Mouse (Mus musculus): ENCODE data around the gene Nfia.
A peak's percentile ranks its signal among the peaks of the same experiment; 100 is the strongest.

Gene Nfia

DNA sequence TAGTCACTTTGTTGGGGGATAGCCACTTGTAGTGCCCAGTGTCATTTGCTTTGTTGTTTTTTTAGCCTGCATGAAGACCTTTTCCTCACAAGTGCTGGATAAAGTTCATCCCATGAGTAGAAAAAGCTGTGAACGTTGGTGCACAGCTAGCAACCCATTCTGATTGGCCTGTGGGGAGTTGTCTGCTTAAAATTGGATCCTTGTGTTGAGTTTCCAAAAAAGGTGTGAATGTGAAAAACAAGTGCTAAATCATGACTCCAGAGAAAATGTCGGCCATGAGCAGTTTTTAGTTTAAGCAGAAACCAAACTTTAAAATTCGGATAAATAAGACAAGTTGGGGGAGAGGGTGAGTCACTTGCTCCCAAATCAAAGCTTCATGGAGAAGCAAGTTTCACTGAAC is 259.3 kb downstream of the Nfia start:
- no peak for DNase-seq

DNA sequence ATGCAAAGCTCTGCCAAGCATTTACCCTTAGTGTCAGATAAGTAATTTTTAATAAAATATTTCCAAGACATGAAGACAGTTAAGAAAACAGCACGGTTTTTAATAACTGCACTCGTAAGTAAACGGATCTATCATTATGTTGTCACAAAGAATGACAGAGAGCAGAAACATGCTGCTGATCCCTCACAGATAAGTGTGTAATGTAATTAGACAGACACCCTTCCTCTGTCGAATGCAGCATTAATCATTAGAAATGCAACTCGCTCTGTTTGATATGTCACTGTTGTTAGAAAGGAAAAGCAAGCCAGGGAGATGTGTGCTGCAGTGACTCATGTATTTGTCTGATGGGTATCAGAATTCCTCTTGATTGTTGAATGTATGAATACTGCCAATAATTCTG is 259.8 kb downstream of the Nfia start:
- no peak for DNase-seq

- no peak for DNase-seq
Measured at GRCm38 (mm10) chr4:98039095-98039494, 266.6 kb downstream of the Nfia start.

- no peak for DNase-seq
Measured at GRCm38 (mm10) chr4:98040179-98040578, 267.6 kb downstream of the Nfia start.

GRCm38 (mm10) chr4:98044611-98045010 is 272.1 kb downstream of the Nfia start:
- no peak for DNase-seq

DNA sequence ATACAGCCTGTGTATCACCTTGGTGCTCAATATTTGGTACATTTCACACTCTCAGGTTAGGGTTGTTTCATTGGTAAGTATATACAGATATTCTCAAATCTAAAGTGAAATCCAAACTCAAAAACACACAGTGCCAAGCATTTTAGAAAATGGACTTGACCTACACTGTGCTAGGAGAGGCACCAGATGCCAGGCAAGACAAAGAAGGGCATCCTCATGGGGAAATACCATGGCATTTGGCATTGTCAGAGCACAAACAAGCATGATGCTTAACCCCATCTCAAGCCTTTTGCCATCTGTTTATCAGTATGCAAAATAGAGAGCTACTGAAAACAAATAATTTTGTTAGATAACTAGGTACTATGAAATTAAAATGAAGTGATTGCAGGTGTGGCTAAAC is 274.8 kb downstream of the Nfia start:
- no peak for DNase-seq

- DNase-seq: peak; percentile 11
Measured at GRCm38 (mm10) chr4:98049584-98049983, 277.1 kb downstream of the Nfia start.

- no peak for DNase-seq
Measured at GRCm38 (mm10) chr4:98050003-98050620, 277.6 kb downstream of the Nfia start.

DNA sequence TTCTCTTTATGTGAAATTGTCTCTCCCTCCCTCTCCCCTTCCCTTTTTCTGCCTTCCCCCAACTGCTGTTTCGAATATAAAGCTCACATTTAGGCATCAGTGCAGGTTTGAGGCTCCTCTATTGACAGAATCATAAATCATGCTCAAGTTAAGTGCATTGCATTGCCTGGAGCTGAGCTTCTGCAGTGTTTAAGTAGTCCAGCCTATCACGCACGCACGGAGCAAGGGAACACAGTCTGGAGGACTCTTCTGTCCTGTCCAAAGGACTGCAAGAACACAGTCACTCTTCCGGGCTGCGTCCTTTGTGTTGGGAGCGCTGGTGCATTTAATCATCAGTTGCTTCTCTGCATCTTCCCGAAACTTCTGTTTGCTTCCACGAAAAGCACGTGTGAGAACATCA is 278.2 kb downstream of the Nfia start:
- DNase-seq: no peak

DNA sequence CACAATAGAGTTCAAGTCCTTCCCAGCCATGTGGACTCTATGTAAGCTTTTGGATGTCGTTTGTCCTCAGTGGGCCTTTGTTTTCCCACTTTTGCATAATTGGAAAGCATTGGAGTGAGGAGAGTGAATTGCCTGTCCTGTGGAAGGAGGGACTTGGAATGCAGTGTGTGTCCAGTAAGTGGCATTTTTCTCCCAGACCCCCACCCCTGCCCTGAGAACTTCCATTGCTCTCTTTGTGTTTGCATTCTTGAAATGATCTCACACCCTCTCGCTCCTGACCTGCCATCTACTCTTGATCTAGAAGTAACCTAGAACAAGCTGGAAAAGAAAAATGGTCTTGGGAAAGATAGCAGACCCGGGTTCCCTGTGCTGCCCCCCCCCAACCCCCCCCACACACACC is 278.8 kb downstream of the Nfia start:
- DNase-seq: no peak

DNA sequence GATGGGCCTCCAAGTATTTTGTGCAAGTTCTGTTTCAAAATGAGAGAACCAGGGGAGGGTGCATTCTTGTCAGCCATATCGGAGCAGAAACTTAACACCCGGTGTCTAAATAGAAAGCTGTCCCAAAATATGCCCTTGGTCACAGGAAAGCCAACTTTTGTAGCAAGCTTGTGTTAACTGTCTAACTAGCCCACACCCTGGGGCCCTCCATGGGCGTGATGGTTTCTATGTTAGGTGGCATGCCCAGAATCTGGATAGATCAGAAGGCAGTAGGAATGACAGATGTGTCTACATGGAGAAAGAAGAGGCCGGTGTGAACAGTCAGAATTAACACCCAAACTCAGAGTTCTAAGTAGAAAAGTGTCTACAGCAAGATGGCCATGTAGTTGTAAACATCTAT is 282.5 kb downstream of the Nfia start:
- DNase-seq: no peak

GRCm38 (mm10) chr4:98056396-98057020 is 284.0 kb downstream of the Nfia start:
- no peak for DNase-seq

DNA sequence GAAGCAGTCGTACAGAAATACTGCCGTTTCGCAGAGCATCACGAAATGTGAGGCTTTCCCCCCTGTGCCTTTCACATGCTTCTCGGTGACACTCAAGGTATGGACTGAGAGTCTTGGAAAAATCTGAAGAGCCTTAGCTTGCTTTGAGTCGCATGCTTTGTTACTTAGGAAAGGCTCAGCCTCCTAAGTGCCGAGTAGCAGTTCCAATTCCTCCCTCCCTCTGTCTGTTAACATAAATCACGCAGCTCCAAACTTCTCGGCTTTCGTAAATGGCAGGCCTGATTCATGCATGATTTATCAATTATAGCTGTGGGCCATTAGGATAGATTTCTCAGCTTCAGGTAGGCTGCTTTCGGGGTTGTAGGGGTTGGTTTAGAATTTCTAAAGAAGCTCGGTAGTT is 284.7 kb downstream of the Nfia start:
- no peak for DNase-seq

GRCm38 (mm10) chr4:98057721-98058120 is 285.2 kb downstream of the Nfia start:
- DNase-seq: no peak

DNA sequence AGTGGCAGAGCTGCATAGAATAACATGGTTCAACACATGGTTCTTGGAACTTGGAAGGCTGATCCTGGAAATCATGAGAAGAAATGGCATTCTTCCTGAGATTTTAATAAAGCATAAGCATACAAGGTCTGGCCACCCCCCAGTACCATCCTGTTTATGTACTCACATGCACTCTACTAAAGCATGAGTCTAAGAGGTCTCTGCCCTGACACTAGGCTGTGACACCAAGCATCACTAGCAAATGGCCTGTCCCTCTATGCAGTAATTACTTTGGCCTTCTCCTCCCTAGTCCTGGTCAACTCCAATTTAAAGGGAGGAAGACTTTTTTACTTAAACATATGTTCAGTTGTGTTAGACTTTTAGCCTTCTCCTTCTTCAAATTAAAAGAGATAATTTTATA is 285.6 kb downstream of the Nfia start:
- no peak for DNase-seq

DNA sequence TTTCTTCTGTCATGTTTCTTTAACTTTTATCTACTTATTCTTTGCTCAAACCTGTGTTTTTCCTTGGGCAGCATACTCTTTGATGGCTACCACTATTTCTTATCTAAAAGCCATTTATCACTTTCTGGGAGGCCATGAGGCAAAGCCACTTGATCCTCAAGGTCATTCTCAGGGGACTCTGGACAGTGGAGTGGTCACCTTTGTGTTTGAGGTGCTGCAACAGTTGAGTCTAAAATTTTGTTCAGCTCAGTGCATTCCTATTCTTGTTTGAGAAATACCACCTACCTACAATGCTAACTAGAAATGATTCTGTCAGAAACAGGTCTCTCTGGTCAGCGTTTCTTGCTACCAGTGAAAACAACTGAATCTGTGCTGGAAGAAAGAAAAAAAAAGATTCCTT is 288.1 kb downstream of the Nfia start:
- no peak for DNase-seq

DNA sequence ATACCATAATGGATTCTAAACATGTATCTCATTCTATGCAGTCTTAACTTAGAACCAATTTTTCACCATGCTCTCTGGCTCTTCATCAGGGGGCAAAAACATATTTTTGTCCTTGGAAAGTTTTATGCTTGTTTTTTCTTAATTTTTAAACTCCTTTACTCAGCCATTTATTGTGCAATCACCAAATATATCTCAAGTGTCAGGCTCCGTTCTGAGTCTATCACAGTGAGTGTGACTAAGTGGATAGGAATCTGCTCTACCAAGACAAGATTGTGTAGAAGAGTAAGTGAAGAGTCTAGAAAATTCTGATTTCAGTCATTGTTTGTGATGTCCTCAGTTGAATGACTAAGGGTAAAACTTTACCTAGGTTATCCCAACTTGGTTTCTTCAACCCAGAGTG is 288.6 kb downstream of the Nfia start:
- DNase-seq: no peak

- no peak for DNase-seq
Measured at GRCm38 (mm10) chr4:98063280-98063679, 290.7 kb downstream of the Nfia start.

DNA sequence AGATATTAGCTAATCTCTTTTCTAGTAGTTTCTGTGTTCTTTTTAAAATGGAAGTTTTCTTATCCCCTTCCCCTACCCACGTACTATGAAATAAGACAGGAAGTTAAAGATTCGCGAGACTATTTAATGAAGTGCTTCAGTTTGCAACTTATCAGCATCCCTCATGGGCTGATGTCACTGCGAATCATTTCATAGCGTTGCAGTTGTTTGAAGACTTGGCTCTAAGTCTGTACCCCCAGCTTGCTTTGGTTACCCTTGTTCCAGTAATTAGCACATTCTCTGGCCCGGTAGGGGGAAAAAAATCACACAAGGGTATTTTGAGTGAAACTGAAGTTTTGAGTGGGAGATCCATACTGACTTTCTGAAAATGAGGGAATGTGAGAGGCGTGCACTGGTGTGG is 303.6 kb downstream of the Nfia start:
- DNase-seq: no peak

DNA sequence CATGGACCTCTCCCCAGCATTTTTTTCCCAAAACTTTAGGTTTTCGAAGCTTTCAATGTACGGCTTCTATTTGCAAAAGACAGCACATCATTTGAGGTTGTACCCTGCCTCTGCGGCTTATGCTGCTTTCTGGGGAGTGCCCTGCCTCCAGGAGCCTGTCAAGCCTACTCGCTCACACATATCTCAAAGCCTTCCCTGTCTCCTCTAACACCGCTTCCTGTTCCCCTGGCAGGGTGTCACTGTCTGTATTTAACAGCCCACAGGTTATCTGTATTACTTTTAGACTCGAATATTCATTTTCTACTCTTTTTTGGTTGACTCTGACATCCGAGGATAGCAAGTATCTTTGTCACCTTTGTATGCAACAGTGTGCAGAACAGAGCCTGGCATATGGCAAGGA is 304.1 kb downstream of the Nfia start:
- DNase-seq: no peak

DNA sequence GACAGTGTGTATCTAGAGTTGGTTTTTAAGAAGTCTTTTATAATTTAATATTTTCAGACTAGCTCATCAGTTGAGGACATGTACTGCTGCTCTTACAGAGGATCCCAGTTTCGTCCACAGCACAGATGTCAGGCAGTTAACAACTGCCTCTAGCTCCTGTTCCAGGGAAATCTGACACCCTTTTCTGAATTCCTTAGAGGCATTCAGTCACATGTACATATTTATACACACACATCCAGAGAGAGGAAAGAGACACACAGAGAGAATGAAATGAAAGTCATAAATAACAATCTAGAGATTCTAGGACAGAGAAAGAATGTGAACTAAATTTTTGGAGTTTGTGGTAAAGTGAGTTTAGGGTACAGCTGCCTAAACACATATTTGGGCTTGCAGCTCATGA is 308.1 kb downstream of the Nfia start:
- no peak for DNase-seq

DNA sequence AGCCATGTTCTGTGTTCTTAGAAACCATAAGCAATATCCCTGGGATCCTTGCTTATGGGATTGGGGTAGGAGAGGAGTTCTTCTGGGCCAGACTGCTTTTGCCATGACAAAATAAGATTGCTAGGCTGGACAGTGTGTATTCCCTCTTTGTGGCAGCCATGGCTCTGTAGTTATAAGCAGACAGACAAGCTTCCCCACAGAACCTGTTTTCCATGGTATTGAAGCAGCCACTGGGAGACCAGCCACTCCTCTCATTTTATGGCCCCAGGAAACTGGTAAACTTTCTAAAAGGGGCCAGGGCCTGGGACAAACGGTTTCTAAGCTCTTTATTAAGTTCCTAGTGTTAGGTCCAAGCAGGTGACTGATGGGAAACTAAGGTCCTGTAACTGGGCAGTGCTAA is 309.4 kb downstream of the Nfia start:
- no peak for DNase-seq

- DNase-seq: no peak
Measured at GRCm38 (mm10) chr4:98082512-98082911, 310.0 kb downstream of the Nfia start.

- no peak for DNase-seq
Measured at GRCm38 (mm10) chr4:98085060-98085459, 312.5 kb downstream of the Nfia start.

DNA sequence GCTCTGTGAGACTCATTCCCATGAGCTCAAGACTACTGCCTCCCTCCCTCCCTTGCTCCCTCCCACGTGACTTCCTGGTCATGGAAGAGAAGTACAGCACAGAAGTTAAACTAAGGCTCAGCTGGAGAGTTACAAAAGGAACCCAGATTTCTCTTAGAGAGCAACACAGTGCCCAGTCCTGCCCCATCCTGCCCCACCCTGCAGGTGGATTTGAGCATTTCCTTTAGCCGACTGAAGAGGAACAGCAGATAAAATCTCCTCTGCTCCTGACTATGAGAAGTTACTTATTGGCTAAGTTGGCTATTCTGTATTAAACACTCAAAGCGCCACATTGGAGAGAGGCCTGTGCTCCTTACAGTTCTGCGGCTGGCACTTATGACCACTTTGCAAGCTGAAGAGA is 314.4 kb downstream of the Nfia start:
- DNase-seq: peak; percentile 47
